Mouse (Mus musculus): ENCODE measurements at regions not wholly inside any gene's neighbourhood (a gene's known extent, or its start where the extent isn't known, plus 50 kb on each side); places are given as distances from the start of the nearest gene placed in this dataset.

DNA sequence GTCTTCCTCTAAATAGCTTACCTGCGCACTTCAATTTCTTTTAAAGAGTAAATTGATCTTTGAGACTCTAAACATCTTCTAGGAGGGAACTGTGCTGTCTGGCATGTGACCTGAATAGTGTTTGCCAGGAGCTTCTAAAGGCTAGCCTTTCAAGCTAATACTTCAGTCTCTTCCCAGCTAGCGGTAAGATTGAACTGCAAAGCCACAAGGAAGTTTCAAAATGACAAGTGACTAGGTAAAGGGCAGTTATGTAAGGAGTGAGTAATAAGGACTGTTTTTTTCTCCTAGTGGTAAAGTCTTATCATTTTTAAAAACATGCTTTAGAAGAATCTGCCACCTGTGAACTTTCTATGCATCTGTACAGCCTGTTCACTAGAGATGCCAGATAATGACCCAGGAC is 211.1 kb downstream of the Kcnrg start:
- no peak for DNase-seq (ENCODE audit: low spot score in 2 of 2)

DNA sequence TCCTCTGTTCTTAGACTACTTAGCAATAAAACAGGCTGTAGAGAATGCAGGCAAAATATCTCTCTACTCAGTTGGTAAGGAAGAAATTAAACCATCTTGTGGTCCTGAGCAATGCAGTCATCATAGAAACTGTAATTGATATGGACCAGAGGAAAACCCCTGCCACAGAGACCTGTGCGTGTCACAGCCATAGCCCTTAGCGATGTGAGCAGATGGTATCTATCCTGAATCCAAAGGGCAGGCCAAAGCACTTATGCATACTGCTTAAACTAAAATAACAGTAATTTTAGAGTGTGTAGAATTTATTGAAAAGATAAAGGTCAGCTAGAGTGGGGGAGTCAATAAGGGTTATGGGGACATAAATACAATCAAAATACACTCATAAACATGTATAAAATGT is 212.0 kb downstream of the Kcnrg start:
- DNase-seq (ENCODE audit: low spot score in 2 of 2): no peak

DNA sequence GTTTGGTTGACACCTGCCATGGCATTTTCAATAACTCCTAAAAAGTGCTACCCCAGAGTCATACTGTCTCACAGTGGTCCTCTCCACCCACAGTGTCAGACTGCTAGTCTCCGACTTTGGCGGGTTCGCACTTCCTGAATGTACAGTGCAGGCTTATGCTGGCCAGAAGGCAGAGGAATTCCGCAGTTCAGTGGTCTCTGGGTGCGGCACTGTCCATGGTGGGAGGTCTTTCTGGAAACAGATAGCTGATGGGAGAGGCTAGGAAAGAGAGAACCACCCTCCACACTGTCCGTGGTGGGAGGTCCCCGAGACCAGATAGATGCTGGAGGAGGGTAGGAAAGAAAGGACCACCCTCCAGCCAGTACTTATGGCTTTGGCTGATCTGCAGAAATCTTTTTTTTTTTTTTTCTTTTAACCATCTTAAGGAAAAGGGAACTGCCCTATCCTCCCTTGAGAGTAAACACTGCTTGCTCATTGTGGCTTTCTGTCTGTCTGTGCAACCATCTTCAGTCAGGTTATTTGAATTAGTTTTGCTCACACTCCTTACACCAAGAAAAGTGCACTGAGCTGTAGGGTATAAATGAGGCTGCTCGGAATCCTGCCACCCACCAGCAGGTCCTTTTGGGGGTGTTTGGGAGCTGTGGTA is 227.2 kb downstream of the Kcnrg start:
- DNase-seq (ENCODE audit: low spot score in 2 of 2): no peak

DNA sequence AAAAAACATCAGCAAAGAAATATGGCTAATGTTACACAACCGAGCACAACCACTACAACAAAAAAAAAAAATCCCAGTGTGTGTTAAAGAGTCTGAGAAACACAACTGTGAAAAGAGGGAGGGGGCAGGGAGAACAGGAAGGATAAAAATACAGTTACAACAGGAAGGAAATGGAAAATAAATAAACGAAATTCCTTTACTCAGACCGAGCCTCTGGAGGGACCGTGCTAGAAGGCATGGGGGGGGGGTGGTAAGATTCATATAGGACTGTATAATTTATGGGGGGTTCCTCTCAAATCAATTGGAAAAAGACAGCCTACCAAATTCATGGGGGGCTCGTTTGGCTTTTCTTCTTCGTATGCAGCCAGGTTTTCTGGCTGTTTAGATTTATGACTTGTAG is 228.5 kb downstream of the Kcnrg start:
- no peak for DNase-seq (ENCODE audit: low spot score in 2 of 2)

DNA sequence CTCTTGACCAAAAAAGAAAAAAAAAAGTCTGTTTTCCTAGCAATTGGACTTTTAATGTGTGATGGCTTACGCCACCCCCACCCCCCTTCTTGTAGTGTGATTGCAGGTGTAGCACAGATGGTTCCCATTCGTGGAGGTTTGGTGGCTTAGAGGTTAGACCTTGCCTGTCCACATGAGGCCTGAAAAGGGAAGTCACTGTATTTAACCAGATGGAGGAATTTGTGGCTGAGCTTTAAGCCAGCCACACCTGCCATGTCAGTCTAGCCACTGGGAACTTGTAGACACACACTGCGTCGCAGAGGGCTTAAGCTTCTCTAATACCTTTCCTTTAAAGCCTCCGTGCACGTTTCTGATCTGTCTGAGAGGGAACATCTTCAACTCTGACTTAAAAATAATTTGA is 229.0 kb downstream of the Kcnrg start:
- peak; percentile 39 to 45 for DNase-seq (ENCODE audit: low spot score in 2 of 2)

DNA sequence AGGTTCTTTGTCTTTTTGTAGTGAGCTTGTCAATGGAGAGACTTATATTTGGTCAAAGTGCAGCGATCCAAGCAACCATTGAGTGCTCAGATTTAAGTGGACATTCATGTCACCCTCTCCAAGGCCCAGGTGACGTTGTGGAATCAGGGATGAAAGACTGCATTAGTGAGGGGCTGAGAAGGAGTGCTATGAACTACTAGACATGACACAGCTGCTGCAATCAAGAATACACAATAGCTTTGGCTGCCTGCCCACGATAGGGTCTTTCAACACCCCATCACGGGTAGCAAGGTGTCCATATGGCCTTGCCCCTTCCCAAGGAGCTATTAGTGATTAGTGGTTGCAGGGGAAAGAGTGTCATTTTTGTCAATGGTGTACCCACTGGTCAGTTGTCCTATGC is 229.7 kb downstream of the Kcnrg start:
- no peak for DNase-seq (ENCODE audit: low spot score in 2 of 2)

DNA sequence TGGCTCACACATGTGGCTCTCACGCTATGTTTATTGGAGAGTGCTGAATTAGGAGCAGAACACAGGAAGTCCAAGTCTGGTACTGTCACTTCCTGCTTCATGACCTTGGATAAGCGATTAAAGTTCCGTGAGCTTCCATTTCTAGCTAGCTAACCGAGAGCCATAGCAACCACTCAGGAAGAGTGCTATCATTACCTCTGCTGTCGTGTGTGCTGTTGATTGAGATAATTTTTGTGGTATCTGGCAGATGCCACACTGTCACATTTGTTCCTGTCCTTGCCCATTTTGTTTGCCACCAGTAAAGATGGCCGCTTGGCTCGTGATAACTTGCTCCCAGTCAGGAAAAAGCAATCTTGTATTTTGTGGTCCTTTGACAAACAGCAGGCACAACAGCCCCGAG is 230.6 kb downstream of the Kcnrg start:
- no peak for DNase-seq (ENCODE audit: low spot score in 2 of 2)

DNA sequence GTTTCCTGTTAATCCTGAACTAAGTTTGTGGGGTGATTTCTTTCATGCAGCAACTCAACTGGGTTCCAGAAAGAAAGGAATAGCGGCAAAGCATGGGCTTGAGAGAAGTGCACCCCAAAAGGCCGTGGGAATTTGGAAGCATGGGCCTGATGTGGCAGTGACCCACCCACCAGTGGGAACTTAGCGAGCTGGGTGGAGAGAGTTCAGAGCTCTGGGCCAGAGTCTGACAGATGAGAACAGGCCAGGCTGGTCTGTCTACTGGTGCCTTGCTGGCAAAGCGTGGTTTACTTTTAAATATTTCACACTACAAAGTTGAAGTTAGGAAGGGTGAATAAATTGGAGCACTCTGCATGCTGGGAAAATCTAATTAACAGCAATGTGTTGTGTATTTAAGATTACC is 235.2 kb downstream of the Kcnrg start:
- DNase-seq (ENCODE audit: low spot score in 2 of 2): no peak

DNA sequence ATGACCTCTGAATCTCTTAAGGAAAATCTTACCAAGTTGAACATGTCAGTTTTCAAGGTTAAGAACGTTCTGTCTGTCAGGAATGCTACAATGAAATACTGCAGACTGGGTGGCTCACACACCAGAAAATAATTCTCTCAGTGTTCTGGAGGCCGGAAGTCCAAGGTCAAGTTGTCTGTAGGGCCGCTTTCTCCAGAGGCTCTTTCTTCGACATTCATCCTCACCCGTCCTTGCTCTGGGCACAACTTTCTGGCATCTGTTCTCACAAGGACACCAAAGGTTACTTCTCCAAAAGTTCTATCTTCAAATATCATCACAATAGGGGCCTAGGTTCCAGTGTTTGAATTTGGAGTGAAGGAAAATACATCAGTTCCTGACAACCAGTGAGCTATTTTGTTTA is 239.2 kb downstream of the Kcnrg start:
- DNase-seq (ENCODE audit: low spot score in 2 of 2): no peak

DNA sequence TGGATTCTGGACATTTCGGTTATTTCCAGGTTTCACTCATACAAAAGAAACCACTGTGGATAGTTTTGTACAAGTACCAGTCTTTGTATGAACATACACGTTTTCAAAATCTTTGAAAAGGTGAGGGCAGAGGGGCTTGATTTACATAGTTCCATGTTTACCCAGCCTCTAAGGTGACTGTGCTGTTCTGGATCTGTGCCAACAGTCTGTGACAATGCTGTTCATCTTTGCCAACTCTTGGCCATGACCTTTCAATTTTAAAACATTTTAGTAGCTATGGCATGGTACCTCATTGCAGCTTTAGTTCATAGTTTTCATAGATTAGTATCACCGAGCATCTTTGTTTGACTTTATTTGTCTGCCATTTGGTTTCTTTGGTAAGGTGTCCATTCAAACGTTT is 243.0 kb downstream of the Kcnrg start:
- DNase-seq (ENCODE audit: low spot score in 2 of 2): no peak

DNA sequence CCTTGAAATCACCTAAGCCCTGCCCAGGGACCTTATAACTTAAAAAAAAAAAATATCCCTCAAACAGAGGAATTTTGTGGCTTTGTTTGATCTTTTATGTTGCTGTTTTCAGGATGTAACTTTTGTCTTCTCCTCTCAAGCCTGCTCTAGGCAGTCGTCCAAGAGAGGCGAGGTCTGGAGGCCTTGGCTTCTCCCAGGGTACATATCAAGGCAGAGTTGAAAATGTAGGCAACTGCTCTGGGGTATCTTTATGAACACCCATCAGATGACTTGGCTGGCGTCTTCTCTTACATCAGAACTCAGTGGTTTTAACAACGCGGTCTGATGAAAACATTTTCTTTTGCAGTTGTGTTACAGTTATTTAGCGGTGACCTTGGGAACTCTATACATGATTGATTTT is 250.4 kb downstream of the Kcnrg start:
- no peak for DNase-seq (ENCODE audit: low spot score in 2 of 2)

DNA sequence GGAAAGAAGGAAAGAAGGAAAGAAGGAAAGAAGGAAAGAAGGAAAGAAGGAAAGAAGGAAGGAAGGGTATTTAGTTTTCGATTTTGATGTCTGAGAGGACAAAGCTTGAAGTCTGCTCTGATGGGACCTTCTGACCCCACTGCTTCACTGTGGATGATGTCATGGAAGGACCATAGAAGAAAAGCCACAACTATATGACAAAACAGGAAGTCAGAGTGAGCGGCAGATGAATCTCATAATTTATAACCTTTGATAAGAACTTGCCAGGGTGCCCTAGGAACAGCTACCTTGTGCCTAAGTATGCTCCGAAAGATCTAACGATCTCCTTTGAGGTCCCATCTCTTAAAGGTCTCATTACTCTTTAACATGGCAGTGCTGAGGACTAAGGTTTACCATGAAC is 253.4 kb downstream of the Kcnrg start:
- no peak for DNase-seq (ENCODE audit: low spot score in 2 of 2)

DNA sequence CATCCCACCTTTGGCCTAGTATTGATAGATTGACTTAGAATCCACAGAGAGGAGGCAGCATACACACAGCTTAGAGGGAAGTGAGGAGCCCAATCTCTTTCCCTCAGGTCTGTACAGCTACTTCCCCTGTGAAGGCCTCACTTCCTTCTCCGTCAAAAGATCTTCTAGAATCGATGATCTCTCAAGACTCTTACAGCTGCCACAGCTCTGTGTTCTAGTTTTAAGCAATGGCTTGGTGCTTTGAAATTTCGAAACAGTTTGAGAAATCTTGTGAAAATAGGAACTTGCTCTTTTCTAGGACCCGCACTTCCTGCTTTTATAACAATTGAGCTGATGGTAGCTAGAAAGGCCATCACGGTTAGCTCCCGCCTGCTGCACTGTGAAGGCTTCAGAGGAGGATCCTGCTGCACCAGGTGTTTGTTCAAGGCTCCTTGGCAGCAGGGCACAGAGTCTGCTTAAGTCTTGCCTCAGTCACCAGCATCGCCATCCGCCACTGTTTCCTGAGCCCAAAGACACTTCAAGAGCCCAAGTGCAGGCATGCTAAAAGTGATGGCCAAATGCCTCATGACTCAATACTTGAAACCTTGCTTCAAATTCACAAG is 254.2 kb downstream of the Kcnrg start:
- DNase-seq (ENCODE audit: low spot score in 2 of 2): peak; percentile 13 to 45

DNA sequence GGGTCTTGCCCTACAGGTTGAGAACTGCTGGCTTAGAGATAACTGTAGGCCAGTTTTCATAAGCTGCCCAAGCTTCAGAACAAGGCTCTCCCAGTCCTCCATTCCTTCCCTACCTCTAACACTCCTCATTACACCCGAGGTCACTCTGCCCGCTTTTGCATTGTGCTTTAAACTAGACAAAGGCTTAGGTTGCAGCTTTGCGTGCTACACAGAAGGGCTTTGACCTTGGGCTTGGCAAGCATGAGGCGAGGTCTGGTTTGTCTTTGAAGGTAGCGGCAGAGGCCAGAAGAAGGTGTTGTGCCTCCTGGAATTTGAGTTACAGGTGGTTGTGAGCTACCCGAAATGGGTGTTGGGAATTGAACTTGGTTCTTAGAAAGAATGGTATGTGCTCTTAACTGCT is 255.7 kb downstream of the Kcnrg start:
- no peak for DNase-seq (ENCODE audit: low spot score in 2 of 2)

DNA sequence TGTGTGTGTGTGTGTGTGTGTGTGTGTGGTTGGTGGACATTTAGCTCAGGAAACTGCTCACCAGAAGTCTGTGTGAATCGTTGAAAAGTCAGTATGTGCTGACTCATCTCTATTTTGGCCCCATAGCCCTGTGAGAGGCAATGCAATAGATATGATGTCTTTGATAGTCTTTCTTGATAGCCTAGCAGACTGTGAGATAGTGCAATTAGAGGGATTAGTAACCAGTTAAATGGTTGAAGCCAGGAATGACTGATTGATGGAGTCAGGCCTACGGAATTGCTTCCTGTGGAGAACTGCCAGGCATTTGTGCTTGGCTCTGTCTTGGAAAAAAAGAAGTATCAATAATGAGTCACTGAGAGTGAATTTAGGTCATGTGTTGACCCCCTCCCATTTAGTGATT is 256.2 kb downstream of the Kcnrg start:
- no peak for DNase-seq (ENCODE audit: low spot score in 2 of 2)

DNA sequence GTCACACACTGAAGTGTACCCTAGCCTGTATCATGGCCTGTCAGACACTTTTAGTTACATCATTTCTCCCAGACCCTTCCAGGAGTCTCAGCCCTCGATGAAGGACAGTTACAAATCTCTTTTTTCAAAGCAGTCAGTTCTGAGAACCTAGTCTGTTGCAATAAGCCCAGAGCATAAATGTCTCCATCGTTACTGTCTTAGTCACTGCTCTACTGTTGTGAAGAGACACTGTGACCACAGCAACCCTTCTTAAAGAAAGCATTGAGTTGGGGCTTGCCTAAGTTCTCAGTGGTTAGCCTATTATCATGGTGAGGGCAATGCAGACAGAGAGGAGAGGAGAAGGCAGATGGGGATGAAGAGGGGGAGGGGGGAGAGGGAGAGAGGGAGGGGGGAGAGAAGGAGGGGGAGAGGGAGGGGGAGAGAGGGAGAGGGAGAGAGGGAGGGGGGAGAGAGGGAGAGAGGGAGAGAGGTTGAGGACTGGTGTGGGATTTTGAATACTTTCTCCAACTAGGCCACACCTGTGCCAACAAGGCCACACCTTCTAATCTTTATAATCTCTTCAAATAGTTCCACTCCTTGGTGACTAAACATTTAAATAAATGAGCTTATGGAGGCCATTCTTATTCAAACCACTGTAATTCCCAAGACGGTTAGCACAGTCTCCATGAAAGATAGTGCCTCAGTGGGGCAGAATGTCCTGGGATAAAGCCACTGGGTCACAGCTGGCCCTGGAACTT is 259.4 kb downstream of the Kcnrg start:
- DNase-seq (ENCODE audit: low spot score in 2 of 2): no peak

DNA sequence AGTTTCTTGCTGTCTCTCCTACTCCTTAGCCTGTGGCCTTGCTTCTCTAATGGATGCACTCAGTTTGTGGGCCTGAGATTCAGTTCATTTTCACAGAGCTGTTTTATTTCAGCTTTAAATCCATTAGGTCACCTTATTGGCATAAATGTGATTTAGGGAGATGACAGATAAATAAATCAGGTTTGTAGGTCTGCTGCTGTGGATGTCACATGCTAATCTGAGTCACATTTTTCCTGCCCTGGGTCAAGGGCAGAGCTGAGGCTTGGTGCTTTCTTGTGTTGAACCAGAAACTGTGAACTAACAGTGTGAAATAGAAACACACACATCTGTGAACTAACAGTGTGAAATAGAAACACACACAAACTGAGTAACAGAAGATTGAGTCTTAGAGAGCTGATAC is 266.9 kb downstream of the Kcnrg start:
- DNase-seq (ENCODE audit: low spot score in 2 of 2): no peak

DNA sequence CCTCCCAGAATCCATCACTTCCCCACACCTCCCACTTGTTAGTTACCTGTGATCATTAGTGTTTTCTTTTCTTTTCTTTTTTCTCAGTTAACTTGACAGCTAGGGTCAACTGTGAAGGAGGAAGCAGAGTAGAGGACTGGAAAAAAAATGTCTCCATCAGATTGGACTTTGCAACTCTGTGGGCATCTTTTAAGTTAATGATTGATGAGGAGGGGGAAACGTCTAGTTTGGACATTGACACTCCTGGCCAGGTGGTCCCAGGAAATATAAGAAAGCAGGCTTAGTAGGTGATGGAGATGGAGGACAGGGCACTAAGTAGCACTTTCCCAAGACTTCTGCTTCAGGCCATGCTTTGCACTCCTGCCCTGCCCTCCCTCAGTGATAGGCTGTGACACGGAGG is 272.2 kb downstream of the Kcnrg start:
- no peak for DNase-seq (ENCODE audit: low spot score in 2 of 2)

DNA sequence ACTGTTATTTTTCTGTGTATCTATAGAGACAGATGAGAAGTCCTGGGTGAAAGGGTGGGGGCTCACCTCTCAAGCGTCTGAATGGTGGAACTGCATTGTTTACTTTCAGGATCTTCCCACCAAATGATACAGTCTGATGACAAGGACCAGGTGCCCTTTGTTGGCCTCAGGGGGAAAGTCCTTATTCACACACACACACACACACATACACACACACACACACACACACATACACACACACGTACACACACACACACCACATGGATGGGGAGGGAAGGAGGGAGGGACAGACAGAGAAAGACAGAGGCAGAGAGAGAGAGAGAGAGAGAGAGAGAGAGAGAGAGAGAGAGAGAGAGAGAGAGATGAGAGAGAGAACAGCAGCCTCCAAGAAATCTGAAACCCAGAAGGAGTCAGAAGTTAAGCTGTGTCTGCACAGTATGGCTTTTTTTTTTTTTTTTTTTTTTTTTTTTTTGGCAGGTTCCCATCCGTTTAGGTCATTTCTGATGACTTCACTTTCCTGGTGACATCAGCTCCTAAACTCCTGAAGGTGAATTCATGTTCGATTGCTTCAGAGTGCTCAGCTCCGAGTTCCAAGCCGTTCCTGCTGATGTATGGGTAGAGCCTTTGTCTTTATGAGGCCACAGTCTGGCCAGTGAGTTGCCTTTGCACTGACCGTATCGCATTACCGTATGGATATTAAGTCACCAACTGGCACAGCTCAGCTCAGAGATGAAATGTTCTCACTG is 273.4 kb downstream of the Kcnrg start:
- no peak for DNase-seq (ENCODE audit: low spot score in 2 of 2)

DNA sequence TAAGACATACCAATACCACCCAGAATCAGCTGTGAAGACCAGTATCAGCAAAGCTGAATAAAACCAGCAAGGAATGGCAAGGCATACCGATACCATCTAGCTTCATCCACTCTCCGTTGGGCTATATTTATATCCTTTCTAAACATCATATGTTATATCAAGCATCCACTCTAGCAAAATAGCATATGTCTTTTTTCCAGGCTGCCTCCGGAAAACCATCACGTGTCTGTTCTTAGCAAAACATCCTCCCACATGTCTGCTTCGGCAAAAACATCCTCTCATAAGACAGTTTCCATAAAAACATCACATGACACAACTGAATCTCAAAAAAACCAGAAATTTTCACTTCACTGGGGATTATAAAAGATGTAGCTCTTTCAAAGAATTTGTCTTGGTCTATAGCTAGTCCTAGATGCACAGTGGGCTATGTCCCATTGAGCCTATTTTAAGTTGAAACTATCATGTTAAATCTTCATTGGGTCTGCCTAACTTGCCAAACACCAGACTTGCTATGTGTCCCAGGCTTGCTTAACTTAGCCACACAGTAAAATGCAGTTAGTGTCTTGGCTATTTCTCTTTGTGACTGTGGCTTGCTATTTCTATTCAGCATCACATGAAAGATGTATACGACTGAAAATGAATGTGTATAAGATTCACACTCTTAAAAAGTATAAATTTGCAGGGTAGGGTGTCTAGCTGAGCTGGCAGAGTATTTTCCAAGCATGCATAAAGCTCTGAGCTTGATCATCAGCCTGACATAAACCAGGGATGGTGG is 278.2 kb downstream of the Kcnrg start:
- no peak for DNase-seq (ENCODE audit: low spot score in 2 of 2)

DNA sequence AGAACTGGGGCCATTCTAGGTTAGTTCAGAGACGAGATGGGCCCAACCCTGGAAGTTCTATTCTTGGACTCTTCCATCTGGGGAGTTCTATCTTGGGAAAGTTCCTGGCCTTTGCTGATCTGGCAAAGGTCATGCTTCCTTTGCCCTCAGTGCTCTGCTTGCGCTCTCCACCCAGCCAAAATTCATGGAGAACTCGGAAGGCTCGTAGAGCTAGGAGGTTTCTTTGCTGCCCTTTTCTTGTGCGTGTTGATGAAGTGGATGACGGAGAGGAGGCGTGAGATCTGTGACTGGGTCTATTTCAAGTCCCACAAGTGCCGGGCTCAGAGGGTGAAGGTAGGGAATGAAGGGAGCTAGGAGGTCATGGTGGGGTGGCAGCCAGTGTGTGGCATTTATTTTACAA is 282.4 kb downstream of the Kcnrg start:
- DNase-seq (ENCODE audit: low spot score in 2 of 2): no peak

DNA sequence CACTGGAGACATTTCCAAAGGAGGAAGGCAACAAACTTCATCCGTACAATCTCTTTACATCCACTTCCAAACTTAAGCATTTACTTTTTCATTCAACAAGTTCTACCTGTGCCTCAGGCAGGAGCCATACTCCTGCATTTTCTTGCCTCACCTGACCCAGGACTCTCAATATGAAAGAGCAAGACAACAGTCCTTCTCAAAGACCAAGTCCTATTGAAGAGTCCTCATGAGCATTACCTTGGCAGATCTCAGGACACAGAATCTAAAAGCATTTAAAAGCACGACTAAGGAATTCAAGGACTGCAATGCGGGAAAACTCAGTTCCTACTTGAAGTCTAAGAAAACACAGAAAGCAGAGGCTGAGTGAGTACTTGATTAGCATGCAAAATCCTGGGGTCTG is 286.5 kb downstream of the Kcnrg start:
- no peak for DNase-seq (ENCODE audit: low spot score in 2 of 2)
